ENCODE assay signal across 25 mouse cellular contexts in genomic region chr7:75473294-75473693, GRCm38 (mm10). TPM values are rescaled to one million over a fixed set of nuclear protein-coding genes. Genes with fewer than 3 reads are reported as not detected.
DNase-seq lines count a peak whose midpoint lies in the region; ATAC-seq and TF ChIP-seq lines count a peak whose summit lies in the region.
"Had no signal": no experiment of that assay in that cellular context is flagged by ENCODE, and none has a peak within 500 bp of the region (broad histone marks: within the 10 kb centered on the region; RNA-seq: fewer than 3 reads in every experiment).

No protein-coding gene starts in this region.

- H3K27me3 ChIP-seq in kidney, adult 2 months (replicated peaks; ENCODE audit: control insufficient read depth, insufficient read depth, low read length): no peaks in the 10 kb centered on the region
- H3K27me3 ChIP-seq in kidney, embryonic 16.5 days (ENCODE audit: insufficient read depth, low read length): no peaks in the 10 kb centered on the region
- no peaks in the 10 kb centered on the region for H3K27me3 ChIP-seq in lung, postnatal 0 days (replicated peaks; ENCODE audit: insufficient read depth, low read length)
- H3K27me3 ChIP-seq: CH12.LX; embryonic facial prominence, embryonic 12.5 days; embryonic facial prominence, embryonic 15.5 days; hindbrain, embryonic 12.5 days; hindbrain, embryonic 15.5 days; Patski had no signal

- ATAC-seq in kidney, embryonic 16.5 days (ENCODE audit: low FRiP score, low TSS enrichment): no peak
- no peak for ATAC-seq in lung, postnatal 0 days
- ATAC-seq: forebrain, embryonic 14.5 days; forebrain, postnatal 0 days; Patski had no signal

- H3K9me3 ChIP-seq in kidney, embryonic 16.5 days (ENCODE audit: low read length): no peaks in the 10 kb centered on the region
- no peaks in the 10 kb centered on the region for H3K9me3 ChIP-seq in lung, postnatal 0 days (ENCODE audit: low read length)
- H3K9me3 ChIP-seq: embryonic facial prominence, embryonic 12.5 days; embryonic facial prominence, embryonic 15.5 days; G1E; hindbrain, embryonic 12.5 days; hindbrain, embryonic 15.5 days had no signal

- H3K4me2 ChIP-seq in kidney, embryonic 16.5 days (replicated peaks; ENCODE audit: low read depth, low read length): no peak overlapping the region
- H3K4me2 ChIP-seq in lung, postnatal 0 days (replicated peaks; ENCODE audit: low read depth, low read length): no peak overlapping the region
- H3K4me2 ChIP-seq: embryonic facial prominence, embryonic 12.5 days; embryonic facial prominence, embryonic 15.5 days; heart, embryonic 11.5 days; hindbrain, embryonic 12.5 days; hindbrain, embryonic 15.5 days had no signal

- no peak overlapping the region for H3K9ac ChIP-seq in kidney, embryonic 16.5 days (replicated peaks; ENCODE audit: low read length)
- no peak overlapping the region for H3K9ac ChIP-seq in lung, postnatal 0 days (replicated peaks; ENCODE audit: low read depth)
- H3K9ac ChIP-seq: embryonic facial prominence, embryonic 12.5 days; embryonic facial prominence, embryonic 15.5 days; forebrain, postnatal 0 days; hindbrain, embryonic 12.5 days; hindbrain, embryonic 15.5 days had no signal

- peaks cover 47% of the 10 kb centered on the region; the same call in 1 of the 2 replicates for H3K79me2 ChIP-seq in macrophage (ENCODE audit: inconsistent target)

- H3K36me3 ChIP-seq in kidney, adult 2 months (ENCODE audit: control insufficient read depth, insufficient read depth, low read length): no peaks in the 10 kb centered on the region
- no peaks in the 10 kb centered on the region for H3K36me3 ChIP-seq in kidney, embryonic 16.5 days (ENCODE audit: insufficient read depth, low read length)
- no peaks in the 10 kb centered on the region for H3K36me3 ChIP-seq in lung, postnatal 0 days (ENCODE audit: insufficient read depth, low read length)
- H3K36me3 ChIP-seq in macrophage (ENCODE audit: inconsistent target): no peaks in the 10 kb centered on the region
- H3K36me3 ChIP-seq: embryonic facial prominence, embryonic 12.5 days; embryonic facial prominence, embryonic 15.5 days; G1E; hindbrain, embryonic 12.5 days; hindbrain, embryonic 15.5 days had no signal

- TF ChIP-seq POLR2A in kidney, adult 2 months (IDR thresholded peaks at IDR 0.05; ENCODE audit: low read depth, low read length): no peak

- no peak for TF ChIP-seq EP300 in lung, postnatal 0 days (IDR thresholded peaks at IDR 0.05)

- WGBS in kidney, adult 2 months: 84% methylated on average over 1 of the region's 1 CpGs
- 79% methylated on average over 1 of the region's 1 CpGs for WGBS in kidney, embryonic 16.5 days
- WGBS in lung, postnatal 0 days: 85% methylated on average over 1 of the region's 1 CpGs
- WGBS in macrophage (ENCODE audit: missing documents): 100% methylated on average over 1 of the region's 1 CpGs

- H3K4me1 ChIP-seq in kidney, adult 2 months (ENCODE audit: control insufficient read depth, insufficient read depth, low read length): peaks cover 42% of the 10 kb centered on the region
- peaks cover 48% of the 10 kb centered on the region for H3K4me1 ChIP-seq in kidney, embryonic 16.5 days (ENCODE audit: insufficient read depth, low read length)
- peaks cover 14% of the 10 kb centered on the region for H3K4me1 ChIP-seq in lung, postnatal 0 days (ENCODE audit: insufficient read depth, low read depth, low read length)
- H3K4me1 ChIP-seq: hindbrain, embryonic 15.5 days had no signal

- peak overlapping the region; percentile 89 for H3K27ac ChIP-seq in kidney, adult 2 months (ENCODE audit: insufficient read depth, low read depth, low read length)
- H3K27ac ChIP-seq in kidney, embryonic 16.5 days (ENCODE audit: low read length): peak overlapping the region; percentile 51; the same call in 1 of the 2 replicates
- peak overlapping the region; percentile 55 for H3K27ac ChIP-seq in lung, postnatal 0 days (ENCODE audit: low read length)
- H3K27ac ChIP-seq in macrophage: peak overlapping the region; percentile 45; the same call in 1 of the 2 replicates
- H3K27ac ChIP-seq: embryonic facial prominence, embryonic 12.5 days; embryonic facial prominence, embryonic 15.5 days; hindbrain, embryonic 12.5 days; hindbrain, embryonic 15.5 days had no signal

- TF ChIP-seq CTCF in kidney, adult 2 months (conservative IDR thresholded peaks at IDR 0.05; ENCODE audit: insufficient read depth, insufficient read length, low read depth, low read length): no peak
- no peak for TF ChIP-seq CTCF in lung, postnatal 0 days (IDR thresholded peaks at IDR 0.05)

- no peak for DNase-seq in kidney, adult 2 months
- no peak for DNase-seq in kidney, adult 9 months
- DNase-seq in kidney, postnatal 10 days: no peak
- no peak for DNase-seq in lung, postnatal 0 days (ENCODE audit: low spot score)
- DNase-seq in lung, postnatal 10 days: no peak
- DNase-seq: adrenal gland, postnatal 10 days; adrenal gland, postnatal 36 days; B cell, adult 2 months; cerebellum, adult 11 months; cerebellum, adult 2 months; cerebellum, adult 9-11 months; cerebellum, postnatal 25 days; forebrain, postnatal 0 days; gastrocnemius, postnatal 25 days had no signal

- H3K4me3 ChIP-seq in kidney, adult 2 months (ENCODE audit: insufficient read depth, low read depth, low read length): no peak overlapping the region
- no peak overlapping the region for H3K4me3 ChIP-seq in kidney, embryonic 16.5 days (ENCODE audit: low read length)
- no peak overlapping the region for H3K4me3 ChIP-seq in lung, postnatal 0 days (ENCODE audit: low read depth, low read length)
- H3K4me3 ChIP-seq in macrophage (ENCODE audit: inconsistent target): no peak overlapping the region
- H3K4me3 ChIP-seq: embryonic facial prominence, embryonic 12.5 days; embryonic facial prominence, embryonic 15.5 days; hindbrain, embryonic 12.5 days; hindbrain, embryonic 15.5 days had no signal

RNA-seq across cellular contexts. Expression of gene Akap13, which starts 18.0 kb away (rescaled TPM):
- polyA plus RNA-seq in kidney, adult 2 months (2012; rRNA removed): 12.0 and 13.2 TPM in 2 replicates
- 35.2 and 44.5 TPM in 2 replicates for polyA plus RNA-seq in kidney, embryonic 16.5 days (2015; fragmentation: Nextera tagmentation; extraction: Ambion mirVana)
- polyA plus RNA-seq in lung, postnatal 0 days (2015; fragmentation: Nextera tagmentation; extraction: Ambion mirVana): 52.9 and 58.5 TPM in 2 replicates
- 100 to 1,000 TPM; 234 to 903 (median 291) TPM for total RNA-seq in macrophage (2018; cell fraction: chromatin; rRNA removed)
- total RNA-seq in macrophage (2018; cell fraction: cytosol; rRNA removed): 100 to 1,000 TPM in 10 of 26 experiments, 10 to 100 TPM in 16; 70.0 to 151 (median 92.9) TPM
- total RNA-seq in macrophage (2018; cell fraction: nucleus; rRNA removed): 100 to 1,000 TPM; 114 to 625 (median 201) TPM
- polyA plus RNA-seq in macrophage (2018): 42.8 to 66.3 TPM (median 47.1 TPM) in 3 replicates
